Mouse (Mus musculus): ENCODE data around the gene Sirt7.

GRCm38 (mm10) chr11:120615167-120615566, 9.9 kb downstream of the Sirt7 start:
- TF ChIP-seq CTCF (IDR thresholded peaks at IDR 0.05; ENCODE audit: low read depth, low read length) (no peak), GATA1 (IDR thresholded peaks at IDR 0.05; ENCODE audit: borderline replicate concordance, low read length) (no peak)
